Mouse (Mus musculus) spleen, adult 2 months (tissue): ENCODE measurements around the gene Fgfr1op2.

Experiments used
- CTCF ChIP-seq: fragments of 200-500 bp; IDR thresholded peaks from 2 replicates; pipeline ENCODE4 v1.5.1; 2011; ENCODE audit warnings: mild to moderate bottlenecking, inconsistent platforms; ENCODE audit not compliant: insufficient read depth, insufficient read length, insufficient replicate concordance; ENCODE audit errors: extremely low read depth
- POLR2A ChIP-seq: fragments of 200-500 bp; IDR thresholded peaks from 2 replicates; pipeline ENCODE4 v1.6.1; 2011; ENCODE audit warnings: low read depth, low read length, inconsistent platforms

DNA sequence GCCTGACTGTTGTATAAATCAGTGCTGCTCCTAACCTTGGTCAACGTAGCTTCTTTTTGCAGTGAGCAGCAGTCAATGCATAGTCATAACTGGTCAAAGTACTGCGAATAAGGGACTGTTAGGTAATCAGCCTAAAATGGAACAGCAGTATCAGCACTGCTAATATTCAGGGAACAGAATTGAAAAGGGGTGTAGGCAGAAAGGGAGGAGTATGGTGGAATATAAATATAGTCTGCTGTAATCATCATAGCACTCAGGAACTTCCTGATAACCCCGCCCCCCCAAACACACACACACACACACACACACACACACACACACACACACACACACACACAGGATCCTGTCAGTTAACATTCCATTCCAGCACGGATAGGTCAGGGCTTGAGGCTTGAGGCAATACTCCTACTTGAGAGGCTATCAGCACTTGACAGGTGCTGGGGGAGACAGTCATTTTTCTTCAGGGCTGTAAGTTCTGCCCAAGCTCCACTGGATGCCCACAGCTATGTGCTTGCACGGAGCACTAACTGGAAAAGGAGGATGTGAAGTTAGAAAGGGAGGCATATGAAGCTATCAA lies 31.6 kb upstream of the Fgfr1op2 start:
- TF ChIP-seq CTCF, result no peak
- TF ChIP-seq POLR2A, result no peak
